Mouse (Mus musculus): ENCODE measurements at regions not wholly inside any gene's neighbourhood (a gene's known extent, or its start where the extent isn't known, plus 50 kb on each side); places are given as distances from the start of the nearest gene placed in this dataset.
A peak's percentile ranks its signal among the peaks of the same experiment; 100 is the strongest.

GRCm38 (mm10) chr11:48442534-48443254, 357.4 kb upstream of the Rack1 start:
- intact Hi-C loops (cut with DNase I): no loop called here
- DNase-seq (ENCODE audit: low spot score in 2 of 2): no peak

- peak in 1 of 2 experiments; percentile 5 for DNase-seq (ENCODE audit: low spot score in 2 of 2)
- intact Hi-C loops (cut with DNase I): no loop called here
Observed at GRCm38 (mm10) chr11:48436712-48437111, 363.4 kb upstream of the Rack1 start.

GRCm38 (mm10) chr11:48431316-48431715, 368.8 kb upstream of the Rack1 start:
- intact Hi-C loops (cut with DNase I): no loop called here
- DNase-seq (ENCODE audit: low spot score in 2 of 2): no peak

- no peak for DNase-seq (ENCODE audit: low spot score in 2 of 2)
- intact Hi-C loops (cut with DNase I): no loop called here
Observed at GRCm38 (mm10) chr11:48427423-48427822, 372.7 kb upstream of the Rack1 start.

GRCm38 (mm10) chr11:48426446-48426845, 373.7 kb upstream of the Rack1 start:
- intact Hi-C loops (cut with DNase I): no loop called here
- DNase-seq (ENCODE audit: low spot score in 2 of 2): peak in 1 of 2 experiments; percentile 37

GRCm38 (mm10) chr11:48418066-48418756, 381.9 kb upstream of the Rack1 start:
- DNase-seq (ENCODE audit: low spot score in 2 of 2): no peak
- intact Hi-C loops (cut with DNase I): no loop called here

DNA sequence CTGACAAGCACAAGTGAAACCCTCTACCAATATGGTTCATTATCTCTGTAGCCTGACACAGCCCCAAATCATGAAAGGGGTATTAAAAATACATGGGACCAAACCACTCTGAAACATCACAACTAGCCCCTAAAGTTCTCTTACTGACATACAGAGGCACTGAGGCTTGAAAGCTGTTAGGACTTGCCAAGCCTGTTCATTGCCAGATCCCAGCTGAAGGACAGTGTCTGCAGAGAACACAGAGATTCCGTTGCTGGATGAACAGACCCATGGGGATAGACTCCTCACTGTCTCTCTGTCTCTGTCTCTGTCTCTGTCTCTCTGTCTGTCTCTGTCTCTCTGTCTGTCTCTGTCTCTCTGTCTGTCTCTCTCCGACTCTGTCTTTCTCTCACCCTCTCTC, 382.5 kb upstream of the Rack1 start:
- no peak for DNase-seq (ENCODE audit: low spot score in 2 of 2)
- intact Hi-C loops (cut with DNase I): no loop called here

- intact Hi-C loops (cut with DNase I): no loop called here
- DNase-seq (ENCODE audit: low spot score in 2 of 2): no peak
Observed at GRCm38 (mm10) chr11:48398032-48398431, 402.1 kb upstream of the Rack1 start.

GRCm38 (mm10) chr11:48381489-48381888, 392.7 kb upstream of the Sgcd start:
- DNase-seq (ENCODE audit: low spot score in 2 of 2): no peak
- intact Hi-C loops (cut with DNase I): no loop called here

DNA sequence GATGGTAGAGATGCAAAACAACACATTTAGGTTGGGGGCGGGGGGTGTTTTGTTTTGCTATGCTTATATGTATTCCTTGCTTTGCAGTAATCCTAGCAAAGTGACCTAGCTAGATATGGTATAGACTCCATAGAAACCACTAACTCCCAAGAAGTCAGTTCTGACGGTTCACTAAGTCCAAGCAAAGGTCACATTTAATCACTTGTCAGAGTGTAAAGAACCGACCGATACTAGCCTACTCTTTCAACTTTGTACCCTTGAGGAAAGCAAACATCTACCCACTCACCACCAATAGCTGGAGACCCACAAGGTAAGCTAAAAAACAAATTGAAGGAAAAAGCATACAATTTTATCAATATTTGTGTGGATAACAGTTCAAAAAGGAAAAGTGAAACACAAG, 389.3 kb upstream of the Sgcd start:
- intact Hi-C loops (cut with DNase I): no loop called here
- no peak for DNase-seq (ENCODE audit: low spot score in 2 of 2)

- intact Hi-C loops (cut with DNase I): no loop called here
- DNase-seq (ENCODE audit: low spot score in 2 of 2): no peak
Observed at GRCm38 (mm10) chr11:48377269-48377668, 388.5 kb upstream of the Sgcd start.

DNA sequence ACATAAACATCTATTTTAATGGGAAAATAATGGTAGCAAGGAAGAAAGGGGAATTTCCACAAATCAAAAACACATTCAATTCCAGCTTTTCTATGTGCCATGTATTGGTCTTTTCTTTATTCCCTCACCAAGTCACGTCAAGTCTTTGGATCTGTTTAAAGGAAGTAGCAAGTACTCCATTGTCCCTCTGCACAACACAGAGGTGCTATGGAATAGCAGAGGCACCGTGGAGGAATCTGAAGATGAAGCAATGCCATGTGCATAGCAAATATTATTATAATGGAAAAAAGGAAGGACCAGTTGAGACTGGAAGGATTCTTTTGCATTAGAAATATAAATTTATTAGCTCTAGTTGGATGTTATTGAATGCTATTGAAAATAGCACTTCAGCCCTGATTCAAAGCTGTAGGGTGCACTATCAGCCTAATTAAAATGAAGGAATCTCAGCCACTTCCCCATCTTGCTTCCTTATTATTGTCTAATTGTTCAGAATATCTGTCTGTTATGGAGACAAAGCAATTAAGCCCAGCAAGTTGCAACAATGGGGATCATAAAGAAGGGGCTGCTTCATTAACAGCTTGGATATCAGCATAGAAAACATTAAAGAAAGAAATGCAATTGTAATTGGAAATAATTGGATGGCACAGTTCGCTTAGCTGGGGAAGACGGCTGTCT, 362.7 kb upstream of the Sgcd start:
- DNase-seq (ENCODE audit: low spot score in 2 of 2): no peak
- intact Hi-C loops (cut with DNase I): no loop called here

DNA sequence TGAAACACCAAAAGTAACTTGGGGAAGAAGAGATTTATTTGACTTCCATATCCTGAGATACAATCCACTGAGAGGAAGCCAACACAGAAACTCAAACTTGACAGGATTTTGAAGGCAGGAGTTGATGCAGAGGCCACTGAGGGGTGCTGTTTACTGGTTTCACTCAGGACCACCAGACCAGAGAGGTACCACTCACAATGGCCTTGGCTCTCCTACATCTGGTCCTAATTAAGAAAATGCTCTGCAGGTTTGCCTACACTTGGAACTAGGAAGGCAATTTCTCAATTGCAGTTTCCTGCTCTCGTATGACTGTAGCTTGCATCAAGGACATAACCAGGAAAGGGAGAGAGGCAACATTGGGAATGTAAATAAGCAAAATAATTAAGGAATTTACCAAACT, 325.7 kb upstream of the Sgcd start:
- intact Hi-C loops (cut with DNase I): no loop called here
- DNase-seq (ENCODE audit: low spot score in 2 of 2): no peak

DNA sequence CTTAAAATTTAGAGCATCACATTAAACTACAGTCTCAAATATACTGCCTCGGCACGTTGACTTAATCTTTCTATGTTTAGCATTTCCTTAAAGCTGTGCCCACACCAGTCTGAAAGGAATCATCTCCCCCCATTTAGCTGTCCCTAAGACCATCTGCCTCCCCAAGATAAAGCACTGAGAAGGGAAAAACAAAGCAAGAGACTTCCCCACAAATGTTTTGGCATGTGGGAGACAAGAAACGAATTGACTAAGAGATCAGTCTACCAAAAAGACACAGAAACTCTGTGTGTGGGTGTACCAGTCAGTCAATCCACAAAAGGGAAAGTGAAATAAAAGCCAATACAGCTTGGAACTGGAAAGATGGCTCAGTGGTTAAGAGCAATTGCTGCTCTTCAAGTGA, 306.6 kb upstream of the Sgcd start:
- peak; percentile 2 to 63 for DNase-seq (ENCODE audit: low spot score in 2 of 2)

DNA sequence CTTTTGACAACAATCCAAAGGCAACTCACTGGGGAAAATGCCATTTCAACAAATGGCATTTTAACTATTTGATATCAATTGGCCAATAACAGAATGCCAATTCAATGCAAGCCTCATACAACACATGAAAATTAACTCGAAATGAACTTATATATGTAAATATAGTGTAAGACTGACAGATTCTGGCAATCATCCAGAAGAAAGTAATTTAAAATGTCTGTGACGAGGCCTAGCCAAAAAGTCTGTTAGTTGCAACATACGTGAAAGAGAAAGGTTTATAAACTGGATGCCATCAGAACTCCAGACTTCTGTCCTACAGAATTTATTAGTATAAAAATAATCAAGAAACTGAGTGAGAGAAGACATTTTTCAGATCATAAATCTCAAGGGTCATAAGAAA, 273.7 kb upstream of the Sgcd start:
- intact Hi-C loops (cut with DNase I): no loop called here
- DNase-seq (ENCODE audit: low spot score in 2 of 2): no peak

More for the DNA sequence above, 306.6 kb upstream of the Sgcd start:
- intact Hi-C loops (cut with DNase I): no loop called here

DNA sequence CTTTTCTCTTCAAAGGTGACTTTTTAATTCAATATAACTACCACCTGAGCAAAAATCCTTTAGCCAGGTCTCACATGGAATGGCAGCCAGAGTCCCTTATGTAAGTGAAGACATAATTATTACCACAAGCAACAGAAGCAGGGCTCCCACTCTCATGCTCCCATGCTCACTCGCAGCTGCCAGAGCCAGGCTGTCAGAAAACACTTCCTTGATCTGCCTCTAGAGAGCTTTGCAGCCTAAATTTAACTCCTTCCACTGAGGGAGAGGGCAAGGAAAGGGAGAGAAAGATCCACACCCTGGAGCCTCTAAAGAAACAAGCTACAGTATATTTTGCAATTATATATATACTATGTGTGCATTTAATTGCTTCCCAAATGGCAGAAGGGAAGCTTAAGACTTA, 272.3 kb upstream of the Sgcd start:
- DNase-seq (ENCODE audit: low spot score in 2 of 2): peak in 1 of 2 experiments; percentile 6
- intact Hi-C loops (cut with DNase I): no loop called here

- intact Hi-C loops (cut with DNase I): no loop called here
- no peak for DNase-seq (ENCODE audit: low spot score in 2 of 2)
Observed at GRCm38 (mm10) chr11:48250678-48251317, 262.0 kb upstream of the Sgcd start.

GRCm38 (mm10) chr11:48249315-48249714, 260.5 kb upstream of the Sgcd start:
- no peak for DNase-seq (ENCODE audit: low spot score in 2 of 2)
- intact Hi-C loops (cut with DNase I): no loop called here

GRCm38 (mm10) chr11:48221156-48221555, 232.4 kb upstream of the Sgcd start:
- DNase-seq (ENCODE audit: low spot score in 2 of 2): no peak
- intact Hi-C loops (cut with DNase I): no loop called here

DNA sequence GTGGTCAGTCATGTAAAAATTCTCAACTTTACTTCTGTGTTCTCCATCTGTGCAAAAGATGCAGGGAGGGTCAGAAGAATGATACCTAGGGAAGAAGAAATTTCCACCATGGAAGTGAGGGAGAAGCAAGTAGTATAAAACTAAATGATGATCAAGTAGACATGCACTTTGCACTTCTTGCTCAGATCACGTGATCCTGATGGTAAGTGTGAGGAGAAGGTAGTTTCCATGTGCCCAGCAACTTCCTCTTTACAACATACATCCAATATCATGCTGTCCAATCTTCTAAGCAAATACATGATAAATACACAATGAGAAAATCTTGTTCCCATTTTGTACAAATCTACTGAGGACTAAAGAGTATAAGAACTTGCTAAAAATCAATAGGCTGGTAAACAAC, 230.4 kb upstream of the Sgcd start:
- intact Hi-C loops (cut with DNase I): no loop called here
- no peak for DNase-seq (ENCODE audit: low spot score in 2 of 2)
